Mouse (Mus musculus) gastrocnemius, adult 8-10 months (tissue): Measurements from ENCODE around the gene Il17a. TPM values are rescaled to one million over a fixed set of nuclear protein-coding genes. Genes with fewer than 3 reads are reported as not detected.

Experiments used
- microRNA-seq: library from miRNA; unstranded; fragments of <30 nt; microRNA quantifications from one replicate; pipeline ENCODE4 v1.2.0, GENCODE M21; 2022
- total RNA-seq, 4 experiments: library from RNA; stranded (reverse); gene quantifications; 2 replicates each; pipeline ENCODE4 v1.2.4; 2022

The Il17a gene
- total RNA-seq, 4 experiments from 2014 or later = not detected

Small RNA genes lying within 50 kb of the gene (microRNA-seq; reads per million reads assigned to microRNA genes)
- 20.0 reads per million, percentile 18 among the genes with 10 or more reads in this experiment for gene Mir133b

Other genes with a start within 250 kb of the Il17a start
- gene Pkhd1, start 112.8 kb upstream of the Il17a start, total RNA-seq = under 1 TPM in 2 of 4 experiments, not detected in 2; 0.29 to 0.52 TPM
- not detected for gene Il17f, start 59.7 kb downstream of the Il17a start, total RNA-seq
- gene Mcm3, start 89.4 kb downstream of the Il17a start, total RNA-seq = 1 to 10 TPM; 2.6 to 3.3 (median 3.1) TPM
- under 1 TPM; 0.58 to 0.92 (median 0.79) TPM for gene Paqr8, start 159.7 kb downstream of the Il17a start, total RNA-seq
- under 1 TPM in 3 of 4 experiments, not detected in 1; 0.12 to 0.29 (median 0.13) TPM for gene Efhc1, start 220.7 kb downstream of the Il17a start, total RNA-seq